Mouse (Mus musculus) G1E (cell line): Measurements from ENCODE around the gene Aff3. TPM values are rescaled to one million over a fixed set of nuclear protein-coding genes. Genes with fewer than 3 reads are reported as not detected.

Experiments
- ATAC-seq: 2 replicates; pipeline ENCODE4 v1.8.0; 2016; ENCODE audit warnings: mild to moderate bottlenecking; ENCODE audit not compliant: insufficient number of reproducible peaks, poor library complexity, low FRiP score, severe bottlenecking; ENCODE audit errors: extremely low read depth
- DNase-seq: peaks from one replicate; pipeline ENCODE4 v3.0.0; 2012; ENCODE audit warnings: low spot score
- H3K27me3 ChIP-seq: 2 replicates; pipeline ENCODE4 v1.6.1; 2012; ENCODE audit warnings: mild to moderate bottlenecking, low read length, inconsistent platforms; ENCODE audit not compliant: insufficient read depth
- H3K36me3 ChIP-seq: replicated peaks from 2 replicates; pipeline ENCODE3; 2012; ENCODE audit warnings: mild to moderate bottlenecking, inconsistent platforms
- H3K4me1 ChIP-seq: 2 replicates; pipeline ENCODE4 v1.6.1; 2012; ENCODE audit warnings: low read depth, low read length, inconsistent platforms, mixed read lengths; ENCODE audit not compliant: insufficient read depth
- H3K4me3 ChIP-seq: 2 replicates; pipeline ENCODE4 v1.5.1; 2012; ENCODE audit warnings: low read depth, mild to moderate bottlenecking, inconsistent platforms, low read length, moderate library complexity, mixed read lengths
- H3K9me3 ChIP-seq: replicated peaks from 2 replicates; pipeline ENCODE4 v1.6.1; 2012; ENCODE audit warnings: inconsistent platforms
- CTCF ChIP-seq: IDR thresholded peaks from 2 replicates; pipeline ENCODE4 v1.5.1; 2012; ENCODE audit warnings: low read depth, low read length, inconsistent platforms, mixed read lengths
- GATA1 ChIP-seq: IDR thresholded peaks from 2 replicates; pipeline ENCODE4 v1.6.1; 2012; ENCODE audit warnings: borderline replicate concordance, low read length, inconsistent platforms, mixed read lengths
- GATA2 ChIP-seq: IDR thresholded peaks from 2 replicates; pipeline ENCODE4 v1.6.1; 2012; ENCODE audit warnings: low read depth, low read length, inconsistent platforms, borderline replicate concordance
- POLR2AphosphoS5 ChIP-seq: IDR thresholded peaks from 2 replicates; pipeline ENCODE4 v1.6.1; 2012; ENCODE audit warnings: low read depth, low read length, inconsistent platforms; ENCODE audit not compliant: insufficient replicate concordance
- TAL1 ChIP-seq: conservative IDR thresholded peaks from 2 replicates; pipeline ENCODE4 v1.6.1; 2012; ENCODE audit warnings: low read depth, low read length, inconsistent platforms, mixed read lengths
- polyA plus RNA-seq: library from polyadenylated mRNA; stranded (reverse); fragments of >175 nt; gene quantifications from 2 replicates; pipeline ENCODE4 v1.2.3, GENCODE M21; 2012
- total RNA-seq, 2 experiments: library from RNA; stranded (forward) in 1 of 2; stranded (reverse) in 1 of 2; fragments of 200-1000 nt in 1 of 2; fragments of >200 nt in 1 of 2; fragmentation: Nextera tagmentation in 1 of 2; gene quantifications; 2 replicates each; pipeline ENCODE4 v1.2.3; 2014 to 2017

The Aff3 gene
- total and polyA plus RNA-seq, 3 experiments = 2.3 to 6.9 (median 6.3) TPM

DNA sequence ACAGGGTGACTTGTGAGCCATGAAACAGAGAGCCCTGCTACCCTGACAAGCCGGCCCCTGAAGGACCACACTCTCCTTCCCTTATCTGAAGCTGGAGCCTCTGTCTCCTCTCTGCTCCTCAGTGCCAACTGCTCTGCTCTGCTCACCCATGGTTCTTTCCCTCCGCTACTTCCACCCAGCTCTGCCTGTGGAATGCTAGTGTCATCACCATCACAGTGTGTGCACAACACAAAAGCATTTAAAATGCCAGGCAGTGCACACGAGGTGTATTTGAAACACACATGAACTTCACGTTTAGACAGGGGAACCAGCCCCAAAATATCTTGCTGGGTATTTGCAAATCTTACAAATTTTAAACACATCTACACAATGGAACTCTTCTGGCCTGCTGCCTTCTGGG lies 253.6 kb downstream of the Aff3 start:
- Histone ChIP-seq H3K4me3 (no peak overlapping the region), H3K4me1 (no peaks in the 10 kb centered on the region), H3K9me3 (no peaks in the 10 kb centered on the region), H3K27me3 (peaks cover 8% of the 10 kb centered on the region), H3K36me3 (no peaks in the 10 kb centered on the region)
- DNase-seq (no peak), ATAC-seq (no peak)
- TF ChIP-seq POLR2AphosphoS5 (no peak), TAL1 (no peak), GATA1 (no peak), CTCF (no peak)

DNA sequence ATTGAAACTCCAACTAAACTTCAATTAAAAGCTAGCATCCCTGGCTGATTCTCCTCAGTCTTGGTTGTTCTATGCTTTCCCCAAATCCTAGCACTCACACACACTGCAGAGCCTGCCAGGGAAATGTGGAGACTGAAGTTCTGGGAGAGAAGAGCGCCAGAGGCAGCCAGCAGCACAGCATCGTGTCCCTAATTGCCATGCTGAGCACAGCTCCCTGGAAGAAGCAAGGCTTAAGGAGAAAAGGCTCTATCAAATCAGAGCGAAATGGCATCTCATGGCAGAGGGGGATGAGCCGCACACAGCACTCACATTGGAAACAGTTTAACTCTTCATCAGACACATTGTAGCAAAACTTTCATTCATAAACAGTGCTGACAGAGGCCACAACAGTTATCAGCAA lies 254.3 kb downstream of the Aff3 start:
- no peak for ATAC-seq
- TF ChIP-seq CTCF = no peak
- TF ChIP-seq GATA2 = no peak
- TF ChIP-seq TAL1 = no peak
- TF ChIP-seq GATA1 = no peak
- TF ChIP-seq POLR2AphosphoS5 = no peak
- Histone ChIP-seq H3K9me3 (no peaks in the 10 kb centered on the region), H3K36me3 (no peaks in the 10 kb centered on the region), H3K27me3 (peaks cover 4% of the 10 kb centered on the region), H3K4me1 (no peaks in the 10 kb centered on the region), H3K4me3 (no peak overlapping the region)
- DNase-seq = no peak

DNA sequence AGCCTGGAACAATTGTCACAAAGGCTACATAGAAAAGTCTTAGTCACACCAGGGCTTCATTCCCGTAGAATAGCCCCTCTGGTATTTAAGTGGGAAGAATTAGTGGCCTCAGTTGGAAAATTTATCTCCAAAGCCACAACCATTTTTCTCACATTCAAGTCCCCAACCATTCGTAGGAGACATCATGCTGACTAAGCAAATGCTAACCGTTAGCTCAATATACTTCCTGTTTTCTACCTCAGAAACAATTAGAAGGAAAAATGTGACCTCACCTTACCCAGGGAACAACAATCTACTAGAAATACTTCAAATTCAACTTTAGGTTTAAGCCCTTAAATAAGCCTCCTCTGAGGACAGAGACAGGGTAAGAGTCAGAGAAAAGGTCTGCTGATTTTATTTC lies 256.5 kb downstream of the Aff3 start:
- Histone ChIP-seq H3K4me1 (no peaks in the 10 kb centered on the region), H3K36me3 (no peaks in the 10 kb centered on the region), H3K9me3 (no peaks in the 10 kb centered on the region), H3K4me3 (no peak overlapping the region), H3K27me3 (peaks cover 3% of the 10 kb centered on the region; the same call in 1 of the 2 replicates)
- TF ChIP-seq GATA2 (no peak), CTCF (no peak), POLR2AphosphoS5 (no peak), GATA1 (no peak), TAL1 (no peak)
- DNase-seq = no peak
- no peak for ATAC-seq

DNA sequence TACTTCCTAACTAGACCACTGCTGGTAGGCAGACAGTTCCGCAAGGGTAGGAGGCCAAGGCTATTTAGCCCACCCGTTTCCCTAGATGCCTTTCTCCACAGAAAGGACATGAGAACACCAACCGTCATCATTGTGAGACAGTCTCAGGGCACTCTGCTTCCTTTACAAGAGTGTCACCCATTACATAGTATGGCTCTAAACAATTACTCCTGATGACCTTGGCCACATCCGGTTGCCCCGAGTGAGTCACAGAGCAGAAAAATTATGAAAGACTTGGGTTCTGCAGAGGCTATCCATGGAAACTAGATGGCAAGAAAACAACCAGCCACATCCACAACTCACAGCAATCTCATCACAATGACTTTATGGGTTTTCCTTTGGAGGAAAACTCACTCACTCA lies 261.0 kb downstream of the Aff3 start:
- Histone ChIP-seq H3K9me3 (no peaks in the 10 kb centered on the region), H3K36me3 (no peaks in the 10 kb centered on the region), H3K4me3 (no peak overlapping the region), H3K4me1 (no peaks in the 10 kb centered on the region; the same call in 1 of the 2 replicates), H3K27me3 (no peaks in the 10 kb centered on the region)
- DNase-seq (no peak), ATAC-seq (no peak)
- TF ChIP-seq GATA1 = no peak
- TF ChIP-seq GATA2 = no peak
- TF ChIP-seq TAL1 = no peak
- TF ChIP-seq CTCF = no peak
- TF ChIP-seq POLR2AphosphoS5 = no peak

DNA sequence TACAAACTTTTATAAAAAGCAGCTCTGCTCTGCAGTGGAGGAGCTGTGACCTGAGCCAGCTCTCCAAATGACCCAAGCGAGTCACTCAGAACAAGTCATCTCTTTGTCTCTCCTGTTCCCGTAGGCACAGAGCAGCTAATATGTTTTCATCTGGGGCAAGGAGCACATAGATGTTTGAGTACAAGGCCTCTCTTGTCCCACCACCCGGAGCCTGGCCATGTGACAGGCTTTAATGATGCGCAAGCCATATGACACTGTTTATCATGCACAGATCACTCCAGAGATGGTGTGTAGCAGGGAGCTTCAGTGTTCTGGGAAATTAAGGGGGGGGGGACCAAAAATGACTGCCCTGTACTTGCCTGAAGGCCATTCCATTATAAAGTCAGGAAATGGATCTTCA lies 262.9 kb downstream of the Aff3 start:
- H3K9me3 ChIP-seq = no peaks in the 10 kb centered on the region
- H3K27me3 ChIP-seq = no peaks in the 10 kb centered on the region
- H3K4me1 ChIP-seq = no peaks in the 10 kb centered on the region; the same call in 1 of the 2 replicates
- H3K36me3 ChIP-seq = no peaks in the 10 kb centered on the region
- ATAC-seq (no peak), DNase-seq (no peak)
- no peak overlapping the region for H3K4me3 ChIP-seq
- TF ChIP-seq TAL1 (no peak), GATA1 (no peak), GATA2 (no peak), POLR2AphosphoS5 (no peak), CTCF (no peak)

DNA sequence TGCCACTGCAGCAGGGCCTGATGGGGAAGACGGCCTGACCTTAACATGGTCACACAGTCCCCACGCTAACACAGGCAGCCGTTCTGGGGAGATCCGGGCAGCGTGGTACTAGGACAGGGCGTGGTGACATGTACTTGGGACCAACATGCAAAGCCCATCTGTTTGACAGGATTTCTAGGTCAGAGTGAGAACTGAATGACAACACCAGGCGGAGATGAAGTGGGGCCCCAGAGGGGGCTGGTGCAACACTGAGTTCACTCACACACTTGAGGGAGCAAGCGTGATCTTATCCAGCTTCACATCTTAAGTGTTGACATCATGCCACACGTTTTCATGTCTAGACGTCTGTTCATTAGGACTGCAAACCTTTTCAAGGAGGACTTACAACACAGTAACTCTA lies 265.5 kb downstream of the Aff3 start:
- DNase-seq (no peak), ATAC-seq (no peak)
- Histone ChIP-seq H3K9me3 (no peaks in the 10 kb centered on the region), H3K27me3 (no peaks in the 10 kb centered on the region), H3K36me3 (no peaks in the 10 kb centered on the region), H3K4me1 (no peaks in the 10 kb centered on the region; the same call in 1 of the 2 replicates), H3K4me3 (no peak overlapping the region)
- TF ChIP-seq POLR2AphosphoS5 = no peak
- TF ChIP-seq GATA2 = no peak; the same call in 1 of the 2 replicates
- TF ChIP-seq GATA1 = no peak
- TF ChIP-seq TAL1 = no peak
- no peak for TF ChIP-seq CTCF
